Mouse (Mus musculus): Measurements from ENCODE around the gene Gprc5b.

GRCm38 (mm10) chr7:118971499-118971898 is 23.5 kb downstream of the Gprc5b start:
- TF ChIP-seq CTCF (IDR thresholded peaks at IDR 0.05; ENCODE audit: borderline replicate concordance, insufficient read depth, low read length) (no peak), POLR2A (IDR thresholded peaks at IDR 0.05; ENCODE audit: low read depth, low read length) (no peak)

Measured in embryonic fibroblast, embryonic 13.5 days (primary cell).